Mouse (Mus musculus) hindbrain, embryonic 11.5 days (tissue): ENCODE results near the gene Prrc2b. TPM values are rescaled to one million over a fixed set of nuclear protein-coding genes. Genes with fewer than 3 reads are reported as not detected.

Experiments used
- ATAC-seq: fragments of 200-750 bp; cut with Nextera tagmentation; 2 replicates; pipeline ENCODE4 v1.8.0; 2017; ENCODE audit warnings: mild to moderate bottlenecking, moderate TSS enrichment, moderate library complexity; ENCODE audit not compliant: low FRiP score
- DNase-seq: peaks from one replicate; pipeline ENCODE4 v3.0.0-alpha.2; 2015; ENCODE audit warnings: low spot score
- H3K27ac ChIP-seq: fragments of 300-500 bp; sonication (generic); 2 replicates; pipeline ENCODE4 v1.5.1; 2014; ENCODE audit warnings: mild to moderate bottlenecking, low read depth, low read length
- H3K27me3 ChIP-seq: fragments of 300-500 bp; sonication (generic); 2 replicates; pipeline ENCODE4 v1.6.1; 2014; ENCODE audit warnings: mild to moderate bottlenecking, low read length, moderate library complexity, mixed read lengths; ENCODE audit not compliant: control insufficient read depth, insufficient read depth
- H3K36me3 ChIP-seq: fragments of 300-500 bp; sonication (generic); 2 replicates; pipeline ENCODE4 v1.6.1; 2014; ENCODE audit warnings: mild to moderate bottlenecking, low read length, moderate library complexity, mixed read lengths; ENCODE audit not compliant: control insufficient read depth, insufficient read depth
- H3K4me1 ChIP-seq: fragments of 300-500 bp; sonication (generic); replicated peaks from 2 replicates; pipeline ENCODE4 v1.6.1; 2014; ENCODE audit warnings: low read length, mixed read lengths; ENCODE audit not compliant: control insufficient read depth, insufficient read depth
- H3K4me2 ChIP-seq: fragments of 300-500 bp; sonication (generic); replicated peaks from 2 replicates; pipeline ENCODE4 v1.6.1; 2014; ENCODE audit warnings: mild to moderate bottlenecking, low read depth, low read length
- H3K4me3 ChIP-seq: fragments of 300-500 bp; sonication (generic); 2 replicates; pipeline ENCODE4 v1.5.1; 2014; ENCODE audit warnings: low read depth, low read length
- H3K9ac ChIP-seq: fragments of 300-500 bp; sonication (generic); 2 replicates; pipeline ENCODE4 v1.6.1; 2014; ENCODE audit warnings: low read depth, low read length
- H3K9me3 ChIP-seq: fragments of 300-500 bp; sonication (generic); 2 replicates; pipeline ENCODE4 v1.6.1; 2016; ENCODE audit warnings: low read length; ENCODE audit not compliant: control insufficient read depth
- WGBS: fragments of 180-500 bp; shearing (Covaris S2); extraction: QIAGEN DNeasy Blood & Tissue Kit; methylation state at CpG from one replicate; pipeline ENCODE4 v1.1.7; 2014; 5-methylcytosine and 5-hydroxymethylcytosine counted together
- polyA plus RNA-seq: library from polyadenylated mRNA; unstranded; fragments of >200 nt; fragmentation: Nextera tagmentation; extraction: Ambion mirVana; gene quantifications from 2 replicates; pipeline ENCODE4 v1.2.1, GENCODE M21; 2014

The Prrc2b gene
- polyA plus RNA-seq, 1 experiment from 2014 or later, result 69.0 TPM

- Histone ChIP-seq H3K9me3 (no peaks in the 10 kb centered on the region), H3K36me3 (peaks cover 19% of the 10 kb centered on the region), H3K4me1 (no peaks in the 10 kb centered on the region), H3K9ac (no peak overlapping the region), H3K4me2 (no peak overlapping the region), H3K27ac (no peak overlapping the region), H3K27me3 (no peaks in the 10 kb centered on the region), H3K4me3 (no peak overlapping the region)
- DNase-seq, result no peak
- ATAC-seq, result no peak
- WGBS, result 88% methylated on average over 5 of the region's 5 CpGs
These were observed 38.3 kb downstream of the Prrc2b start for GRCm38 (mm10) chr2:32189060-32189681.

DNA sequence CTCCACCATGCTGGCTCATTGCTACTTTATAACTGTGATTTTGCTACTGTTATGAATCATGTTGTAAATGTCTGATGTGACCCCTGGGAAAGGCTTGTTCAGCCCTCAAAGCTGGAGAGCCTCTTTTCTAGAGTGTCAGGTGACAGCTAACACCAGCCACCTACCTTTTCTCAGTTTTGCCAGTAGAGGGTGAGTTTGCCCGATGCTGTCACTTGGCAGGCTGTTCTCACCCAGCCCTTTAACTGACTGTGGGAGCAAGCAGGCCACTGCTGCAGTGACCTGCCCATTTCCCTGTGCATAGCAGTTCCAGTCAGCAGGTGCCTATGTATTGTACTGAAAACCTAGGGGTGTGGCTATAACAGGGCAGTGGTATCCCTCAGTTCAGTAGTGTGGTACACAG, 39.7 kb downstream of the Prrc2b start:
- no peaks in the 10 kb centered on the region for H3K4me1 ChIP-seq
- no peak for ATAC-seq
- H3K4me2 ChIP-seq, result no peak overlapping the region
- no peak overlapping the region for H3K4me3 ChIP-seq
- H3K9me3 ChIP-seq, result no peaks in the 10 kb centered on the region
- no peak overlapping the region for H3K27ac ChIP-seq
- H3K27me3 ChIP-seq, result no peaks in the 10 kb centered on the region
- 78% methylated on average over 1 of the region's 1 CpGs for WGBS
- no peak for DNase-seq
- no peak overlapping the region for H3K9ac ChIP-seq
- peaks cover 27% of the 10 kb centered on the region for H3K36me3 ChIP-seq

DNA sequence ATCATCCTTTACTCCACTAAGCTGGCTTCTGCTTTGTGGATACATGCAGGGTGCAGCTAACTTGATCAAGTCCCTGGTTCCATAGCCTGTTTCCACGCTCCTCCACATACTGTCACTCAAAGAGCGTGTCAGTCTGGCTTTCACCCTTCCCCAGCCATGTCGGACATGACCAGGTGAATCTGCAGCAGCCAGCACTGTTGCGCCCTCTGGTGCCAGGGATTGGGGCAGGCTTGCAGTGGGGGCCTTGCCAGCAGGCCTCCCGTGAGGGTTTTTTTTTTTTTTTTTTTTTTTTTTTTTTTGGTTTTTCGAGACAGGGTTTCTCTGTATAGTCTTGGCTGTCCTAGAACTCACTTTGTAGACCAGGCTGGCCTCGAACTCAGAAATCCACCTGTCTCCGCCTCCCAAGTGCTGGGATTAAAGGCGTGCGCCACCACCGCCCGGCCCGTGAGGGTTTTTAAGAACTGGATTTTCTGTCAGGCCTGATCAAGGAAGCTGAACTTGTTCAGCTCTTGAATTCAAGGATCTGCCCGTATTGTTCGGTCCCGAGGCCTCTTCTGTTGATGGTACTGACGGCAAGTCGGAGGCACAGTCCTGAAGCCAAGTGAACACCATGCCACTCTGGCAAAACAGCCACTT, 41.1 kb downstream of the Prrc2b start:
- Histone ChIP-seq H3K4me3 (no peak overlapping the region), H3K27me3 (no peaks in the 10 kb centered on the region), H3K9ac (no peak overlapping the region), H3K27ac (no peak overlapping the region), H3K4me2 (no peak overlapping the region), H3K9me3 (no peaks in the 10 kb centered on the region), H3K4me1 (no peaks in the 10 kb centered on the region), H3K36me3 (peaks cover 38% of the 10 kb centered on the region)
- DNase-seq (peak; percentile 37), ATAC-seq (no peak)
- WGBS, result 91% methylated on average over 16 of the region's 18 CpGs

DNA sequence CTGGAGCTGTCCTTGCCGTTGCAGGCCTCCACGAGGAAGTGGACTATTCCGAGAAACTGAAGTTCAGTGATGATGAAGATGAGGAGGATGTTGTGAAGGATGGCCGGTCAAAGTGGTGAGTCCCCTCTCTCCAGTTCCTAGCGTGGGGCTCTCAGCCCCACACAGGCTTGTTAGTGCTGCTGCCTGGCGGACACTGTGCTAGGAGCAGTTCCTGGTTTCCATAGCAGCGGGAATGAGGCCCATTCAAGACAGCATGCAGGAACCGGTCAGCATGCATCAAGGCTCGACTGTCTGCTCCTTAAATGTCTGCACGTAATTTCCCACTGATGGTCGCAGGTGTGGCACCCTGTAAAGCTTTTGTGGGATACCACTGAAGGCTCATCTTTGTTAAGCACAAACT, 48.1 kb downstream of the Prrc2b start:
- peaks cover 39% of the 10 kb centered on the region for H3K36me3 ChIP-seq
- WGBS, result 80% methylated on average over 11 of the region's 11 CpGs
- no peaks in the 10 kb centered on the region for H3K4me1 ChIP-seq
- H3K4me3 ChIP-seq, result no peak overlapping the region
- DNase-seq (no peak), ATAC-seq (no peak)
- H3K9ac ChIP-seq, result no peak overlapping the region
- no peak overlapping the region for H3K4me2 ChIP-seq
- no peaks in the 10 kb centered on the region for H3K27me3 ChIP-seq
- no peak overlapping the region for H3K27ac ChIP-seq
- no peaks in the 10 kb centered on the region for H3K9me3 ChIP-seq

DNA sequence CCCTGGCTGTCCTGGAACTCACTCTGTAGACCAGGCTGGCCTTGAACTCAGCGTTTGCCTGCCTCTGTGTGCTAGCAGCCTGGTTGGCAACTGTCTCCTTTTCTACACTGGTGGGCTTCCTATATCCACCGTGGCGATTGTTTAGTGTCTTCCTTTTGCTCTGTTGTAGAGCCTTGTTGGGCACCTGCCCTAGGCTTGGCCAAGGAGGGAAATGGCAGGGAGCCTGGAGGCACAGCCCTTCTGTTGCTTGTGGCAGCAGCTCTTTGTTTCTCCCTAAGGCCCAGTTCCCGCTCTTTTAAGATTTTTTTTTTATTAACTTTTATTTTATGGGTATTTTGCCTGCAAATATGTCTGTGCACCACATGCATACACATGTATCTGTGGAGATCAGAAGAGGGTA, 49.2 kb downstream of the Prrc2b start:
- no peak for ATAC-seq
- over 99% methylated on average over 4 of the region's 4 CpGs for WGBS

DNA sequence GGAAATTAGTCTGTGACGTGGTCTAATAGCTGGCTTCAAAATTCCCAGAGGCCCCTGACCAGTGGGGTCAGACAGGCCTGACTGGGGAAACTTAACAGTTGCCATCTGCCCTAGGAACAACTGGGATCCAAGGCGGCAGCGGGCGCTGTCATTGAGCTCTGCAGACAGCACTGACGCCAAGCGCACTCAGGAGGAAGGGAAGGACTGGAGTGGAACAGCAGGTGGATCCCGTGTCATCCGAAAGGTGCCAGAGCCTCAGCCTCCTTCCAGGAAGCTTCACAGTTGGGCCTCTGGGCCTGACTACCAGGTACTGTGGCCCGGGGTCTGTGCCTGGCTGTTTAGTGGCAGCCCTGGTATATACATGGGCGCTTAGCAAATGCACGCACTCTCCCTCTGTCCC, 49.8 kb downstream of the Prrc2b start:
- DNase-seq (no peak), ATAC-seq (no peak)
- no peak overlapping the region for H3K4me2 ChIP-seq
- no peak overlapping the region for H3K4me3 ChIP-seq
- H3K9ac ChIP-seq, result no peak overlapping the region
- no peaks in the 10 kb centered on the region for H3K27me3 ChIP-seq
- H3K9me3 ChIP-seq, result no peaks in the 10 kb centered on the region
- peaks cover 37% of the 10 kb centered on the region for H3K36me3 ChIP-seq
- no peak overlapping the region for H3K27ac ChIP-seq
- WGBS, result 92% methylated on average over 11 of the region's 11 CpGs
- H3K4me1 ChIP-seq, result no peaks in the 10 kb centered on the region

More for the DNA sequence above, 49.2 kb downstream of the Prrc2b start:
- Histone ChIP-seq H3K9me3 (no peaks in the 10 kb centered on the region), H3K9ac (no peak overlapping the region), H3K27me3 (no peaks in the 10 kb centered on the region), H3K4me2 (no peak overlapping the region), H3K4me3 (no peak overlapping the region), H3K4me1 (no peaks in the 10 kb centered on the region), H3K36me3 (peaks cover 36% of the 10 kb centered on the region), H3K27ac (no peak overlapping the region)
- no peak for DNase-seq

DNA sequence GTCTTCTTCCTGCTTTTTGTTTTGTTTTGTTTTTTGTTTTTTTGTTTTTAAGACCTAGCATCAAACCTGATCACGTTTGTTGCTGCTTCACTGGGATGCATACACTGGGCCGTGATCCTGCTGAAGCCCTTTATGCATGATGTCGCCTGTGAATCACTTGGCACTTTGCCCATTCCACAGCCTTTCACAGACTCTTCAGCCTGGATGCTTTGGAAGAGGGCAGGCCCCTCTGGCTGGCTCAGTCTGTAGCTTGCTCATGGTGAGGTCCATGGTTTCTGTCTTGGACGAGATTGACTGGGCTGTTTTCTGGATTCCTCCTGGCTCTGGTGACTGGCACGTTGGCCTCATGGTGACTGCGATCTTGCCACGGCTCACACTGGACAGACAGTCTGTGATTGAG, 50.6 kb downstream of the Prrc2b start:
- 82% methylated on average over 7 of the region's 7 CpGs for WGBS
- ATAC-seq (no peak), DNase-seq (no peak)
- H3K4me1 ChIP-seq, result no peaks in the 10 kb centered on the region
- H3K27me3 ChIP-seq, result no peaks in the 10 kb centered on the region
- no peak overlapping the region for H3K4me2 ChIP-seq
- no peak overlapping the region for H3K4me3 ChIP-seq
- H3K36me3 ChIP-seq, result peaks cover 38% of the 10 kb centered on the region
- no peak overlapping the region for H3K27ac ChIP-seq
- no peak overlapping the region for H3K9ac ChIP-seq
- H3K9me3 ChIP-seq, result no peaks in the 10 kb centered on the region

DNA sequence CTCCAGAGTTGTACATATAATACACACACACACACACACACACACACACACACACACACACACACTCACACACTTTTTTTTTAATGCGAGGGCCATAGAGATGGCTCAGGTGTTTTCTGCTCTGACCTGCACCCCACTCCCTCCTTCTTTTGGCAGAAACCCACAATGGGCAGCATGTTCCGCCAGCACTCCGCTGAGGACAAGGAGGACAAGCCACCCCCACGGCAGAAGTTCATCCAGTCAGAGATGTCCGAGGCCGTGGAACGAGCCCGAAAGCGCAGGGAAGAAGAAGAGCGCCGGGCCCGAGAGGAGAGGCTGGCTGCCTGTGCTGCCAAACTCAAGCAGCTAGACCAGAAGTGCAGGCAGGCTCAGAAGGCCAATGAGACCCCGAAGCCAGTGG, 53.0 kb downstream of the Prrc2b start:
- no peaks in the 10 kb centered on the region for H3K27me3 ChIP-seq
- ATAC-seq (no peak), DNase-seq (no peak)
- no peak overlapping the region for H3K4me3 ChIP-seq
- peaks cover 44% of the 10 kb centered on the region for H3K36me3 ChIP-seq
- no peaks in the 10 kb centered on the region for H3K4me1 ChIP-seq
- no peaks in the 10 kb centered on the region for H3K9me3 ChIP-seq
- H3K4me2 ChIP-seq, result no peak overlapping the region
- H3K9ac ChIP-seq, result no peak overlapping the region
- H3K27ac ChIP-seq, result no peak overlapping the region
- WGBS, result 93% methylated on average over 13 of the region's 13 CpGs

DNA sequence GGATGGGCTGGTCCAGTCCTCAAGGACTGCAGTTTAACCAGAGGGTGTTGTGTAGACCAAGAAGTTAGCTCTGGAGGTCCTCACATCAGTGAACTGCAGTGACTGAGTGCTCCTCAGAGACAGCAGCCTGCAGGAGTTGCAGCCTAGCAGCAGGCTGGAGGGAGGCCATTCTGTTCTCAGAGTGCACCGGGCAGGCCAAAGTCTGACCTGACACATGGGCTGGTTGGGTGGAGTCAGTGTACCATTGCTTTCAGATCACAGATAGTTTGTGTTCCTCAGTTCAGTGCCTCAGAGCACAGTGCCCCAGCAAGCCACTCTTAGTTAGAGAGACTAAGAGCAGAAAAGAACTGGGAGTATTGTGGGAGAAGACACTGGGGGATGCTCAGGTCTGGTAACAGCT, 56.8 kb downstream of the Prrc2b start:
- H3K9me3 ChIP-seq, result no peaks in the 10 kb centered on the region
- 100% methylated on average over 1 of the region's 1 CpGs for WGBS
- no peak overlapping the region for H3K4me2 ChIP-seq
- no peak overlapping the region for H3K4me3 ChIP-seq
- DNase-seq (no peak), ATAC-seq (no peak)
- peaks cover 41% of the 10 kb centered on the region for H3K36me3 ChIP-seq
- H3K27ac ChIP-seq, result no peak overlapping the region
- no peaks in the 10 kb centered on the region for H3K4me1 ChIP-seq
- H3K9ac ChIP-seq, result no peak overlapping the region
- no peaks in the 10 kb centered on the region for H3K27me3 ChIP-seq
